Mouse (Mus musculus): ENCODE measurements around the gene Tecta.

Tecta gene

DNA sequence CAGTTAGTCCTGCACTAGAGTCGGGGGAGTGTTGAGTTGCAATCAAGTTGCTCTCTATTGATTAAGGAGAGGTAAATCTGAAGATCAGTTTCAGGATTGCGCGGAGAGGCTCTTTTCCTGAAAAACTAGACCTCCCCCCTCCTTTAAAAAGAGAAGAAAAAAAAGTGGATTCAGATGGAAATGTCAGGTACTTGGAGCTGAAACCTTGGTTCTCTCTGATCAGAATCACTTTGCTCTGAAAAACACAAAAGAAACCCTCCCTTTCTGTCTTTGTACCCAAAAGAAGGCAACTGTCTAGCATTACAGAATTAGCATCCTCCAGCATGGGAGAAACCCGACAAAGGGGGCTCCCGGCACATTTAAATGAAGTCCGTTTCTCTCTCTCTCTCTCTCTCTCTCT is at the start of gene Tecta:
Gene Tecta, minus strand, starts transcription at position 101 of the 400 bp plus-strand sequence.
- DNase-seq (ENCODE audit: low spot score in 2 of 2): no peak

DNA sequence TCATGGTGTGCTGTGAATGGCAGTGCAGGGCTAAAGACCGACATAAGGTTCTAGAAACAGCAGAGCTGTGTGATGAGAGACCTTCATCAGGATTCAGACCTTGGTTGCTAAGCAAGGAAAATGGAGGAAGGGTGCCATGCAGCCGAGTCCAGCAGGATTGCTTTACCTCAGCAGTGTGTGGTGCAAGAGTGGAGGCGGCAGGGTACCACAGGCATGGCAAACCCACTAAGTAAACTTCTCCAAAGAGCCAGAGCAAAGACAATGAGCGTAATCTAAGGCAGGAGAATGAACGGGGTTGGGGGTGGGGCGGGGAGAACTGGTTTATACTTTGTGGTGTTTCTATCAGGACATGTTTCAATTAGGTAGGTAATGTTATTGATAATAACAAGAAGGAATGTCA is 49.3 kb upstream of the Tecta start:
- DNase-seq (ENCODE audit: low spot score in 2 of 2): no peak

DNA sequence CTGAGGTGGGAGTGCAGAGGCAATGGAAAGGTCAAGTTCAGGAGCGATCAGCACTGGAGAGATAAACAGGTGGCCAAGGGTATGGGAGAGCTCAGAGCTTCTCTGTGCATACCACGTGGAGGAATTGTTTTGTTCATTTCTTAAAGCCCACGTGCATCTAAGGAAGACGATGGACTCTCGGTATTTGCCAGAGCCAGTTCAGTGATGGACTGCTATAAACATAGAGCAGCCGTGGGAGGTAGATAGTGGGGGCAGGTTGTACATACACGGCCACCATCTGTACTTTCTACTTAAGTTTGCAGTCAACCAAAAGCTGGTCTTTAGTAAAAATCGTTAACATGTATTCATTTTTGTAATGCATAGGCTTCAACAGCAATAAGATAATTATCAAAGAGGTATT is 42.4 kb upstream of the Tecta start:
- DNase-seq (ENCODE audit: low spot score in 2 of 2): no peak

DNA sequence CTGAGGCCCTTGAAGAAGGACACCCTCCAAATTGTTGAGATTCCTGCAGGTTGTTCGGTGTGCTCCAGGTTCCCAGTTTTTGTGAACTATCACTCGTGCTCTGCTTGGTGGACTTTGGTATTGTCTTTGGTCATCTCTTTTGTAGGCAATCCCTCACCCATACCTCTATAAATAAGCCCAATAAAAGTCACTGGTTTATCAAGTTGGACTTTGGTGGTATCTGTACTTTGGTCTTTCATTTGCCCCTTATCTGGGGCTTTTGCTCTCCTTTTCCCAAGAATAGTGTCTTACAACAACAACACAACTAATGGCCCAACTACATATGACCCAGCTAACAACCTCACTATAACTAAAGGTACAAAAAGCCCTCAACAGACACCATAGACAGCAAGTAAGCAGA is 41.5 kb upstream of the Tecta start:
- no peak for DNase-seq (ENCODE audit: low spot score in 2 of 2)

GRCm38 (mm10) chr9:42439446-42439845 is 39.7 kb upstream of the Tecta start:
- no peak for DNase-seq (ENCODE audit: low spot score in 2 of 2)

GRCm38 (mm10) chr9:42432155-42432554 is 32.4 kb upstream of the Tecta start:
- DNase-seq (ENCODE audit: low spot score in 2 of 2): no peak

DNA sequence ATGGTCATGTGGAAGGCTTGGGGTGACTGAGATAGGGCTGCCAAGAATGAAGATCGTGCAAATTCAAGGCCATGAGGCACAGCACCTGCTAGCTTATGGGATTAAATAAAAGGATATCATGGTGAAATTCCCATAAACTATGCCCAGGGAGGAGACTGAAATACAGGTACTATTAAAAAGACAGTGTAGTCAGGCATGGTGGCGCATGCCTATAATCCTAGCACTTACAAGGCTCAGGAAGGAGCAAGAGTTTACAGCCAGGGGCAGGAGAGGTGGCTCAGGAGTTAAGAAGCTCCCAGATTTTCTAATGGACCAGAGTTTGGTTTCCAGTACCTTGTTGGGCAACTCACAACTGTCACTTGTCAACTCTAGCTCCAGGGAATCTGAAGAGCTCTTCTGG is 31.9 kb upstream of the Tecta start:
- DNase-seq (ENCODE audit: low spot score in 2 of 2): no peak

GRCm38 (mm10) chr9:42428060-42428924 is 28.6 kb upstream of the Tecta start:
- DNase-seq (ENCODE audit: low spot score in 2 of 2): peak; percentile 5 to 13

DNA sequence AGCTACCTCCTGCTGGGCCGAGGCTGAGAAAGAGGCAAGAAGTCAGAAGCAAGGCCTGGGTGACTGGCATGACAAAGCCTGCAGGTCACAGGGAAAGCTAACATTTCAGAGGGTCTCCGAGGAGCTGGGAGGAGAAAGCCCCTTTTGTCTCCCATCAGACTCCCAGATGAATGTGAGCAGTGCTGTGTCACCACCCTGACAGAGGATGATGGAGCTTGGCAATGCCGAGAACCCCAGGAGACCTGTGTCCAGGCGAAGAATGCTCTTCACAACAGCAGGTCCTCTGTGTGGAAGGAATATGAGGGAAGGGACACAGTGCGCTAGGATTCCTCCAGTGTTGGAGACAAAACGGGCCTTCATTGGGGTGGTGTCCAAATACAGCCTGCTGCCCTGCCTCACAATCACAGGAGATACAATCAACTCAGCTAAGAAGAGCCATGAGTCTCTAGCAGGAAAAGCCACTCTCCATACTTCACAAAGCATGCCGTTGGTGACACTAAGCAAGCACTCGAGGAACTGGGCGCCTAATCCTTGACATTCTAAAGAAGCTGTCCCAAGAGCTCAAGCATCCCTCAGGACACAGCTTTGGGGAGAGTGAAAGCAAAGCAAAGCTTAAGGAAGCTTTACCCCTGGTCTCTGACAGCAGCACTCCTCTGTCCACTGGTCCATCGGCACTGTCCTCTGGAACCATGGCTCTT is 27.1 kb upstream of the Tecta start:
- DNase-seq (ENCODE audit: low spot score in 2 of 2): no peak

DNA sequence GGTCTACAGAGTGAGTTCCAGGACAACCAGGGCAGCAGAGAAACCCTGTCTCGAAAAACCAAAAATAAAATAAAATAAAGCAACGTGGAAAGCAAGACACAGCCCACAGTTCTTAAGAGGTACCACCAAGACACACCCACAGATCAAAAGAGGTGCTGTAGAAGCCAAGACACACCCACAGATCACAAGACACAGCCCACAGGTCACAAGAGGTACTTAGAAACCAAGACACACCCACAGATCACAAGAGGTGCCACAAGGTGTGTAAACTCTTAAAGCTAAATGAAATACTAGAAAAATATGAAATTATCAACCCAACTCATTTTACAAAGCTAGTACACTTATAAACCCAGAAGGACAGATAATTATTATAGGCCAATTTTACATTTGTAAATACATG is 23.9 kb upstream of the Tecta start:
- peak in 1 of 2 experiments; percentile 10 for DNase-seq (ENCODE audit: low spot score in 2 of 2)

GRCm38 (mm10) chr9:42419687-42420086 is 20.0 kb upstream of the Tecta start:
- DNase-seq (ENCODE audit: low spot score in 2 of 2): no peak

DNA sequence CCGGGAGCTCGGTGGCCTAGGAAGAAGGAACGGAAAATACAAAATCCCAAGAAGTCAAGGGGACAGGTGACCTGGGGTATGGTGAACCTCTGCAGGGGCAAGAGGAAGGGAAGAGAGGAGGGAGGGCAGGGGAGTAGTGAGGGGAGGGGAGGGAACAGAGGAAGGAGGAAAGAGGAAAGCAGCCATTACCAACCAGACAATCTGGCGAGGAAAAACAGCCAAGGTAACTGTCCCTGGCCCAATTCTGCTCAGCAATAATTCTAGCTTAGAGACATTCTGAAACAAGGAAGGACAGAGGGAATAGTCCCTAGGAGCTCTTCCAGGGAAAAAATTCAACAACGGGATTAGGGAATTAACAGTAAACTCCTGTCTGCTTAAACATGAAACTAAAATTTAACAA is 19.1 kb upstream of the Tecta start:
- DNase-seq (ENCODE audit: low spot score in 2 of 2): no peak

DNA sequence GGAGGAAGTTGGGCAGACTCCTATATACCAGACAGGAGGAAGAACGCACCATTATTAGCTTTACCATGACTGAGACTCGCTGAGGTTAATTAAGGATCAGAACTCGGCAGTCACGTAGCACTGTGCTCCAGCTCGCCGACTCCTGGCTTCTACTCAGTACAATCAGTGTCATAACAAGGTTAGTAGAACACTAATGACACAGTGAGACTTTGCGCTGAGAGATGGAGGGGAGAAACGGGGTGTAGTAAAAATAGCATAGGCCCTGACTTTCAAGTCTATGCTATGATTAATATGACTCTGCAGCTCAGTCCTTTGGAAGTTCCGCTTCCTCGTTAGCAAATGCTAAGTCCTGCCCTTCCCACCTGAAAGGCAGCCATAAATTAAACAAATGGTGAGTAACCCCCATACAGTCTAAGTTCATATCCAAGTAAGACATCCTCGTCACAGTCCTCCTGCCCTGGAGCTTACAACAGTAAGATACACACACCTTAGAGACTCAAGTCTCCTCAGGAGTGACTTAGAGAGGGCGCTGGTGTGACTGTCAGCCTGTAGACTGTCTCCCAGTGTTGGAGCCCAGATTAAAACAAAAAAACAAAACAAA is 17.7 kb upstream of the Tecta start:
- no peak for DNase-seq (ENCODE audit: low spot score in 2 of 2)

DNA sequence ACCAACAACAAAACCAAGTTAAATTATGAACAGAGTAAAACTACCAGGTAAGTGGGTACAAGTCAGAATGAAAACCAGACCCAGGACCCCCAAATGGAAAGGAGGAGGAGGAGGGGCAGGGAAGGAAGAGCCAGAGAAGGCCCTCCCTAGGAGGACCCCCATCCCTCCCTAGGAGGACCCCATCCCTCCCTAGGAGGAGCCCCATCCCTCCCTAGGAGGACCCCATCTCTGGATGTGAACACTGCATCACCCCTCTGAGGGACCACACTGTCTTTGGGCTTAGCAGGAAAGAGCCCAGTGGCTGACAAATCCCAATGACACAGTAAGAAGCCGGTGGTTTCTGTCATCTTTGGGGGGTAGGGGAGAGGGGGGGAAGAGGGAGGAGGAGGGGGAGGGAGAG is 15.5 kb upstream of the Tecta start:
- DNase-seq (ENCODE audit: low spot score in 2 of 2): no peak

- DNase-seq (ENCODE audit: low spot score in 2 of 2): no peak
These were observed 13.6 kb upstream of the Tecta start for GRCm38 (mm10) chr9:42413345-42413744.

DNA sequence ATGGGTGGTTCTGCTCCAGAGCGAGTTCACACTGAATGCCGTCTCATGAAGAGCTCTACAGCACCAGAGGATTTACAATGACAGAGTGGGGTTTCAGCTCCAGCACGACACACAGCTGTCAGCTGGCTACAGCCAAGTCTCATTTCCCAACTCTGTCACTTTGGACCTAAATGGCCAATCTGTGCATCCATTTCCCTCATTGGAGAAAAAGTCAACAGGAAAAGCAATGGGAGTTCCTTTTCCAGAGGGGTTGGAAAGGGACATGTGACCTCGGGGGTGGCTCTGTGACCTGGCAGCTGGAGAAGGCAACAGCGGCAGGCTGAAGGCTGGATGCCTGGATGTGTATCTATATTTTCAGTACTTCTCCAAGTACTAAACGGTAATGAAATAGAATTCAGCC is 11.6 kb upstream of the Tecta start:
- no peak for DNase-seq (ENCODE audit: low spot score in 2 of 2)

GRCm38 (mm10) chr9:42405736-42406135 is 6.0 kb upstream of the Tecta start:
- no peak for DNase-seq (ENCODE audit: low spot score in 2 of 2)

- DNase-seq (ENCODE audit: low spot score in 2 of 2): no peak
These were observed 1.8 kb upstream of the Tecta start for GRCm38 (mm10) chr9:42401486-42401885.

DNA sequence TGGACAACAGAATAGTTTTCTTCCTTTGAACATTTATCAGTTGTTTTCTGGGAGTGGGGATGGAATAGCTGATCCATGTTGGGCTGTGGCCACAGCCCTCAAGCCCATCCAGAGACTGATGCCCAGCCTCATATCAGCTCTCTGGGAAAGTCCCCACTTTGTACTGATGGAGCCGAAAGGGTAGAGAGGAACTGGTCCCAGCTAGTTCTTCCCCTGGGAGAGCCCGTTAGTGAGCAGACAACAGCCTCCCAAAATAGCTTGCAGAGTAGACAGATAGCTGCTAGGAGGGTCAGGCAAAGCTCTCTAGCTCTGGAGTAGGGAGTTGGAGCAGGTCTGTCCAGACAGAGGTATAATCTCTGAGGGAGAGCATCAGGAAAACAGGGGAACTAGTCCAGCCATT is 3.6 kb downstream of the Tecta start:
- no peak for DNase-seq (ENCODE audit: low spot score in 2 of 2)

GRCm38 (mm10) chr9:42394903-42395302 is 4.8 kb downstream of the Tecta start:
- DNase-seq (ENCODE audit: low spot score in 2 of 2): no peak

GRCm38 (mm10) chr9:42394321-42394720 is 5.4 kb downstream of the Tecta start:
- DNase-seq (ENCODE audit: low spot score in 2 of 2): no peak

GRCm38 (mm10) chr9:42392927-42393326 is 6.8 kb downstream of the Tecta start:
- no peak for DNase-seq (ENCODE audit: low spot score in 2 of 2)

DNA sequence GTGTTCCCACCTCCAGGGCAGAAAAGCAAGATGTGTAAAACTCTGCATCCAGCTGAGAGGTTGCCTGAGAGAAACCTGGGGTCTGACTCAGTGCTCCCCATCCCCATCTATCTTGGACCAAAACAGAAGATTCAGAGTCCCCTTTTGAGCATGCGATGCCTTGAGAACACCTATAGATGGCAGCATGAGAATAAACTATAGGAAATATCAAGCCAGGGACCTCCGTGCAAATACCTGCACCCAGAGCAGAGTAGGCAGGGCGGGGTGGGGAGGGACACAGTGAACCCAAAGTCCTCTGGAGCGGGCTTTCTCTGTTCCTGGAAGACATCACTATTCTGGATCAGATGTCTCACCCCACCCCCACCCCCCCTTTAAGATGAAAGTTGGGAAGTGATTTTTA is 11.2 kb downstream of the Tecta start:
- no peak for DNase-seq (ENCODE audit: low spot score in 2 of 2)

All from spleen, postnatal 36 days (tissue).